Mouse (Mus musculus): ENCODE measurements around the gene Fbll1. TPM values are rescaled to one million over a fixed set of nuclear protein-coding genes. Genes with fewer than 3 reads are reported as not detected.

The Fbll1 gene
- polyA plus RNA-seq, 1 experiment, result 0.05 TPM

- no peak overlapping the region for H3K27ac ChIP-seq (ENCODE audit: insufficient read depth, low read depth, low read length)
- no peaks in the 10 kb centered on the region for H3K27me3 ChIP-seq (replicated peaks; ENCODE audit: control insufficient read depth, insufficient read depth, low read length)
- H3K4me1 ChIP-seq (ENCODE audit: control insufficient read depth, insufficient read depth, low read length), result no peaks in the 10 kb centered on the region; the same call in 1 of the 2 replicates
- TF ChIP-seq CTCF (conservative IDR thresholded peaks at IDR 0.05; ENCODE audit: insufficient read depth, insufficient read length, low read depth, low read length), result no peak
- TF ChIP-seq POLR2A (IDR thresholded peaks at IDR 0.05; ENCODE audit: low read depth, low read length), result no peak
- DNase-seq, result no peak
- H3K36me3 ChIP-seq (ENCODE audit: control insufficient read depth, insufficient read depth, low read length), result peaks cover 16% of the 10 kb centered on the region
- no peak overlapping the region for H3K4me3 ChIP-seq (ENCODE audit: insufficient read depth, low read depth, low read length)
- WGBS, result 79% methylated on average over 3 of the region's 3 CpGs
Measured at GRCm38 (mm10) chr11:35784002-35784401, 14.7 kb downstream of the Fbll1 start.

- no peaks in the 10 kb centered on the region for H3K27me3 ChIP-seq (replicated peaks; ENCODE audit: control insufficient read depth, insufficient read depth, low read length)
- DNase-seq, result peak; percentile 72
- H3K27ac ChIP-seq (ENCODE audit: insufficient read depth, low read depth, low read length), result no peak overlapping the region
- H3K4me1 ChIP-seq (ENCODE audit: control insufficient read depth, insufficient read depth, low read length), result no peaks in the 10 kb centered on the region; the same call in 1 of the 2 replicates
- TF ChIP-seq POLR2A (IDR thresholded peaks at IDR 0.05; ENCODE audit: low read depth, low read length) (no peak), CTCF (conservative IDR thresholded peaks at IDR 0.05; ENCODE audit: insufficient read depth, insufficient read length, low read depth, low read length) (peak; percentile 66)
- WGBS, result 53% methylated on average over 5 of the region's 5 CpGs
- H3K4me3 ChIP-seq (ENCODE audit: insufficient read depth, low read depth, low read length), result no peak overlapping the region
- H3K36me3 ChIP-seq (ENCODE audit: control insufficient read depth, insufficient read depth, low read length), result peaks cover 19% of the 10 kb centered on the region
Measured at GRCm38 (mm10) chr11:35783038-35783437, 15.6 kb downstream of the Fbll1 start.

- TF ChIP-seq POLR2A (IDR thresholded peaks at IDR 0.05; ENCODE audit: low read depth, low read length), result no peak
- no peak for TF ChIP-seq CTCF (conservative IDR thresholded peaks at IDR 0.05; ENCODE audit: insufficient read depth, insufficient read length, low read depth, low read length)
- no peak overlapping the region for H3K4me3 ChIP-seq (ENCODE audit: insufficient read depth, low read depth, low read length)
- peaks cover 21% of the 10 kb centered on the region for H3K36me3 ChIP-seq (ENCODE audit: control insufficient read depth, insufficient read depth, low read length)
- no peaks in the 10 kb centered on the region; the same call in 1 of the 2 replicates for H3K4me1 ChIP-seq (ENCODE audit: control insufficient read depth, insufficient read depth, low read length)
- no peak for DNase-seq
- H3K27me3 ChIP-seq (replicated peaks; ENCODE audit: control insufficient read depth, insufficient read depth, low read length), result no peaks in the 10 kb centered on the region
- 98% methylated on average over 3 of the region's 3 CpGs for WGBS
- no peak overlapping the region for H3K27ac ChIP-seq (ENCODE audit: insufficient read depth, low read depth, low read length)
Measured at GRCm38 (mm10) chr11:35782444-35782843, 16.2 kb downstream of the Fbll1 start.

- WGBS, result 77% methylated on average over 3 of the region's 3 CpGs
- TF ChIP-seq CTCF (conservative IDR thresholded peaks at IDR 0.05; ENCODE audit: insufficient read depth, insufficient read length, low read depth, low read length) (no peak), POLR2A (IDR thresholded peaks at IDR 0.05; ENCODE audit: low read depth, low read length) (no peak)
- H3K4me1 ChIP-seq (ENCODE audit: control insufficient read depth, insufficient read depth, low read length), result no peaks in the 10 kb centered on the region; the same call in 1 of the 2 replicates
- H3K4me3 ChIP-seq (ENCODE audit: insufficient read depth, low read depth, low read length), result no peak overlapping the region
- no peak for DNase-seq
- H3K27me3 ChIP-seq (replicated peaks; ENCODE audit: control insufficient read depth, insufficient read depth, low read length), result no peaks in the 10 kb centered on the region
- H3K27ac ChIP-seq (ENCODE audit: insufficient read depth, low read depth, low read length), result no peak overlapping the region
- peaks cover 24% of the 10 kb centered on the region for H3K36me3 ChIP-seq (ENCODE audit: control insufficient read depth, insufficient read depth, low read length)
Measured at GRCm38 (mm10) chr11:35780336-35780735, 18.3 kb downstream of the Fbll1 start.

GRCm38 (mm10) chr11:35776452-35776851, 22.2 kb downstream of the Fbll1 start:
- WGBS, result 90% methylated on average over 3 of the region's 3 CpGs
- no peak for TF ChIP-seq CTCF (conservative IDR thresholded peaks at IDR 0.05; ENCODE audit: insufficient read depth, insufficient read length, low read depth, low read length)
- no peak for TF ChIP-seq POLR2A (IDR thresholded peaks at IDR 0.05; ENCODE audit: low read depth, low read length)
- DNase-seq, result no peak
- Histone ChIP-seq H3K36me3 (ENCODE audit: control insufficient read depth, insufficient read depth, low read length) (peaks cover 14% of the 10 kb centered on the region), H3K27me3 (replicated peaks; ENCODE audit: control insufficient read depth, insufficient read depth, low read length) (no peaks in the 10 kb centered on the region), H3K27ac (ENCODE audit: insufficient read depth, low read depth, low read length) (no peak overlapping the region), H3K4me1 (ENCODE audit: control insufficient read depth, insufficient read depth, low read length) (peaks cover 5% of the 10 kb centered on the region; the same call in 1 of the 2 replicates), H3K4me3 (ENCODE audit: insufficient read depth, low read depth, low read length) (no peak overlapping the region)

GRCm38 (mm10) chr11:35775606-35776005, 23.1 kb downstream of the Fbll1 start:
- peak; percentile 49 for DNase-seq
- Histone ChIP-seq H3K27me3 (replicated peaks; ENCODE audit: control insufficient read depth, insufficient read depth, low read length) (no peaks in the 10 kb centered on the region), H3K4me3 (ENCODE audit: insufficient read depth, low read depth, low read length) (no peak overlapping the region), H3K4me1 (ENCODE audit: control insufficient read depth, insufficient read depth, low read length) (peaks cover 7% of the 10 kb centered on the region; the same call in 1 of the 2 replicates), H3K36me3 (ENCODE audit: control insufficient read depth, insufficient read depth, low read length) (peaks cover 14% of the 10 kb centered on the region), H3K27ac (ENCODE audit: insufficient read depth, low read depth, low read length) (no peak overlapping the region)
- WGBS, result 88% methylated on average over 3 of the region's 3 CpGs
- TF ChIP-seq CTCF (conservative IDR thresholded peaks at IDR 0.05; ENCODE audit: insufficient read depth, insufficient read length, low read depth, low read length) (no peak), POLR2A (IDR thresholded peaks at IDR 0.05; ENCODE audit: low read depth, low read length) (no peak)

GRCm38 (mm10) chr11:35770741-35771504, 27.8 kb downstream of the Fbll1 start:
- 39% methylated on average over 9 of the region's 9 CpGs for WGBS
- Histone ChIP-seq H3K4me1 (ENCODE audit: control insufficient read depth, insufficient read depth, low read length) (peaks cover 9% of the 10 kb centered on the region; the same call in 1 of the 2 replicates), H3K27ac (ENCODE audit: insufficient read depth, low read depth, low read length) (peak overlapping the region; percentile 67), H3K4me3 (ENCODE audit: insufficient read depth, low read depth, low read length) (peak overlapping the region; percentile 99), H3K36me3 (ENCODE audit: control insufficient read depth, insufficient read depth, low read length) (no peaks in the 10 kb centered on the region), H3K27me3 (replicated peaks; ENCODE audit: control insufficient read depth, insufficient read depth, low read length) (no peaks in the 10 kb centered on the region)
- peak; percentile 47 for DNase-seq
- TF ChIP-seq CTCF (conservative IDR thresholded peaks at IDR 0.05; ENCODE audit: insufficient read depth, insufficient read length, low read depth, low read length) (no peak), POLR2A (IDR thresholded peaks at IDR 0.05; ENCODE audit: low read depth, low read length) (no peak)

All from kidney, adult 2 months (tissue).